Mouse (Mus musculus): Measurements from ENCODE around the gene Zfp867. TPM values are rescaled to one million over a fixed set of nuclear protein-coding genes. Genes with fewer than 3 reads are reported as not detected.

Gene Zfp867
- polyA plus RNA-seq, 1 experiment from 2014 or later, result 11.6 TPM

- Histone ChIP-seq H3K27me3 (ENCODE audit: control insufficient read depth, insufficient read depth, low read length) (no peaks in the 10 kb centered on the region), H3K4me1 (ENCODE audit: control insufficient read depth, insufficient read depth, low read length) (no peaks in the 10 kb centered on the region), H3K9ac (ENCODE audit: low read length) (no peak overlapping the region), H3K9me3 (ENCODE audit: control insufficient read depth, low read length) (no peaks in the 10 kb centered on the region), H3K27ac (ENCODE audit: low read depth, low read length) (no peak overlapping the region), H3K4me2 (ENCODE audit: low read depth) (no peak overlapping the region), H3K4me3 (ENCODE audit: low read depth, low read length) (no peak overlapping the region), H3K36me3 (ENCODE audit: control insufficient read depth, insufficient read depth, low read length) (peaks cover 2% of the 10 kb centered on the region; the same call in 1 of the 2 replicates)
- 90% methylated on average over 8 of the region's 8 CpGs for WGBS
- ATAC-seq (ENCODE audit: insufficient read depth, low FRiP score, low TSS enrichment) (no peak), DNase-seq (ENCODE audit: low spot score) (no peak)
Observed at GRCm38 (mm10) chr11:59421436-59421835, 50.8 kb downstream of the Zfp867 start.

- H3K9me3 ChIP-seq (ENCODE audit: control insufficient read depth, low read length), result no peaks in the 10 kb centered on the region
- peaks cover 5% of the 10 kb centered on the region; the same call in 1 of the 2 replicates for H3K36me3 ChIP-seq (ENCODE audit: control insufficient read depth, insufficient read depth, low read length)
- no peak for ATAC-seq (ENCODE audit: insufficient read depth, low FRiP score, low TSS enrichment)
- WGBS, result 83% methylated on average over 5 of the region's 5 CpGs
- H3K9ac ChIP-seq (ENCODE audit: low read length), result no peak overlapping the region
- H3K27me3 ChIP-seq (ENCODE audit: control insufficient read depth, insufficient read depth, low read length), result no peaks in the 10 kb centered on the region
- no peak overlapping the region for H3K4me3 ChIP-seq (ENCODE audit: low read depth, low read length)
- DNase-seq (ENCODE audit: low spot score), result no peak
- no peaks in the 10 kb centered on the region for H3K4me1 ChIP-seq (ENCODE audit: control insufficient read depth, insufficient read depth, low read length)
- no peak overlapping the region for H3K4me2 ChIP-seq (ENCODE audit: low read depth)
- no peak overlapping the region for H3K27ac ChIP-seq (ENCODE audit: low read depth, low read length)
Observed at GRCm38 (mm10) chr11:59418708-59419107, 53.6 kb downstream of the Zfp867 start.

GRCm38 (mm10) chr11:59412999-59413863, 59.0 kb downstream of the Zfp867 start:
- Histone ChIP-seq H3K4me2 (ENCODE audit: low read depth) (no peak overlapping the region), H3K27ac (ENCODE audit: low read depth, low read length) (no peak overlapping the region), H3K9ac (ENCODE audit: low read length) (no peak overlapping the region), H3K4me3 (ENCODE audit: low read depth, low read length) (no peak overlapping the region), H3K4me1 (ENCODE audit: control insufficient read depth, insufficient read depth, low read length) (no peaks in the 10 kb centered on the region), H3K27me3 (ENCODE audit: control insufficient read depth, insufficient read depth, low read length) (no peaks in the 10 kb centered on the region), H3K36me3 (ENCODE audit: control insufficient read depth, insufficient read depth, low read length) (0 out of 2 replicates have a peak, but pooled peaks cover 2% of the 10 kb centered on the region), H3K9me3 (ENCODE audit: control insufficient read depth, low read length) (no peaks in the 10 kb centered on the region)
- WGBS, result 84% methylated on average over 13 of the region's 13 CpGs
- ATAC-seq (ENCODE audit: insufficient read depth, low FRiP score, low TSS enrichment) (no peak), DNase-seq (ENCODE audit: low spot score) (no peak)

- DNase-seq (ENCODE audit: low spot score) (no peak), ATAC-seq (ENCODE audit: insufficient read depth, low FRiP score, low TSS enrichment) (no peak)
- H3K9ac ChIP-seq (ENCODE audit: low read length), result no peak overlapping the region
- H3K9me3 ChIP-seq (ENCODE audit: control insufficient read depth, low read length), result no peaks in the 10 kb centered on the region
- no peak overlapping the region for H3K27ac ChIP-seq (ENCODE audit: low read depth, low read length)
- no peaks in the 10 kb centered on the region for H3K27me3 ChIP-seq (ENCODE audit: control insufficient read depth, insufficient read depth, low read length)
- H3K36me3 ChIP-seq (ENCODE audit: control insufficient read depth, insufficient read depth, low read length), result 0 out of 2 replicates have a peak, but pooled peaks cover 2% of the 10 kb centered on the region
- H3K4me3 ChIP-seq (ENCODE audit: low read depth, low read length), result no peak overlapping the region
- no peaks in the 10 kb centered on the region for H3K4me1 ChIP-seq (ENCODE audit: control insufficient read depth, insufficient read depth, low read length)
- WGBS, result 87% methylated on average over 6 of the region's 6 CpGs
- H3K4me2 ChIP-seq (ENCODE audit: low read depth), result no peak overlapping the region
Observed at GRCm38 (mm10) chr11:59412058-59412457, 60.2 kb downstream of the Zfp867 start.

Other genes starting within 250 kb of the Zfp867 start
- gene Arf1, start 244.2 kb downstream of the Zfp867 start, polyA plus RNA-seq (2014; fragmentation: Nextera tagmentation; extraction: Ambion mirVana), result 656 and 670 TPM in 2 replicates
- gene Wnt3a, start 181.7 kb downstream of the Zfp867 start, polyA plus RNA-seq (2014; fragmentation: Nextera tagmentation; extraction: Ambion mirVana), result 2.6 and 3.3 TPM in 2 replicates
- 1.6 and 2.5 TPM in 2 replicates for gene Wnt9a, start 165.5 kb downstream of the Zfp867 start, polyA plus RNA-seq (2014; fragmentation: Nextera tagmentation; extraction: Ambion mirVana)
- gene Prss38, start 96.8 kb downstream of the Zfp867 start, polyA plus RNA-seq (2014; fragmentation: Nextera tagmentation; extraction: Ambion mirVana), result not detected in 2 replicates
- gene Jmjd4, start 22.4 kb downstream of the Zfp867 start, polyA plus RNA-seq (2014; fragmentation: Nextera tagmentation; extraction: Ambion mirVana), result 14.7 and 15.3 TPM in 2 replicates
- 193 and 203 TPM in 2 replicates for gene Snap47, start 21.3 kb downstream of the Zfp867 start, polyA plus RNA-seq (2014; fragmentation: Nextera tagmentation; extraction: Ambion mirVana)
- 26.0 and 27.9 TPM in 2 replicates for gene Zkscan17, start 54.3 kb upstream of the Zfp867 start, polyA plus RNA-seq (2014; fragmentation: Nextera tagmentation; extraction: Ambion mirVana)
- gene Nlrp3, start 69.1 kb upstream of the Zfp867 start, polyA plus RNA-seq (2014; fragmentation: Nextera tagmentation; extraction: Ambion mirVana), result 0.11 and 0.14 TPM in 2 replicates
- not detected in 2 replicates for gene Olfr222, start 103.8 kb upstream of the Zfp867 start, polyA plus RNA-seq (2014; fragmentation: Nextera tagmentation; extraction: Ambion mirVana)
- gene Olfr223, start 120.8 kb upstream of the Zfp867 start, polyA plus RNA-seq (2014; fragmentation: Nextera tagmentation; extraction: Ambion mirVana), result not detected in 2 replicates
- gene Mprip, start 188.8 kb upstream of the Zfp867 start, polyA plus RNA-seq (2014; fragmentation: Nextera tagmentation; extraction: Ambion mirVana), result 87.6 and 91.3 TPM in 2 replicates